7 mouse cellular contexts compared by ENCODE assay signal in genomic region chrX:50840847-50841560, GRCm38 (mm10). TPM values are rescaled to one million over a fixed set of nuclear protein-coding genes. Genes with fewer than 3 reads are reported as not detected.
DNase-seq lines count a peak whose midpoint lies in the region; ATAC-seq and TF ChIP-seq lines count a peak whose summit lies in the region.

Gene Stk26, plus strand, starts transcription at chrX:50841047.

- peaks cover 42% of the 10 kb centered on the region for H3K27me3 ChIP-seq in embryonic facial prominence, embryonic 10.5 days (replicated peaks; ENCODE audit: low read depth, poor library complexity, severe bottlenecking)
- H3K27me3 ChIP-seq in intestine, postnatal 0 days (replicated peaks; ENCODE audit: control insufficient read depth, insufficient read depth, low read length): no peaks in the 10 kb centered on the region
- H3K27me3 ChIP-seq in limb, embryonic 14.5 days (ENCODE audit: control insufficient read depth, insufficient read depth, low read length): no peaks in the 10 kb centered on the region
- H3K27me3 ChIP-seq in midbrain, embryonic 14.5 days (ENCODE audit: control insufficient read depth, insufficient read depth, low read length): peaks cover 7% of the 10 kb centered on the region
- no peaks in the 10 kb centered on the region for H3K27me3 ChIP-seq in spleen, adult 2 months (ENCODE audit: control insufficient read depth, insufficient read depth, low read length)

- peak within 1 kb of the TSS; percentile 66 for H3K4me3 ChIP-seq in embryonic facial prominence, embryonic 10.5 days
- H3K4me3 ChIP-seq in intestine, postnatal 0 days (ENCODE audit: low read depth, low read length): peak within 1 kb of the TSS; percentile 48
- peak within 1 kb of the TSS; percentile 54 for H3K4me3 ChIP-seq in limb, embryonic 14.5 days (replicated peaks; ENCODE audit: low read length)
- H3K4me3 ChIP-seq in midbrain, embryonic 14.5 days (replicated peaks; ENCODE audit: low read depth, low read length): peak within 1 kb of the TSS; percentile 40
- peak within 1 kb of the TSS; percentile 97 for H3K4me3 ChIP-seq in spleen, adult 2 months (ENCODE audit: extremely low read depth, insufficient read depth, insufficient read length)

- WGBS in embryonic facial prominence, embryonic 10.5 days: 17% methylated on average over 31 of the region's 31 CpGs
- 24% methylated on average over 31 of the region's 31 CpGs for WGBS in intestine, postnatal 0 days
- WGBS in limb, embryonic 14.5 days: 25% methylated on average over 27 of the region's 31 CpGs
- WGBS in midbrain, embryonic 14.5 days: 26% methylated on average over 31 of the region's 31 CpGs
- WGBS in spleen, adult 2 months: 25% methylated on average over 31 of the region's 31 CpGs

- peak within 1 kb of the TSS; percentile 26; the same call in 1 of the 2 replicates for H3K9ac ChIP-seq in intestine, postnatal 0 days (ENCODE audit: low read depth, low read length)
- peak within 1 kb of the TSS; percentile 65 for H3K9ac ChIP-seq in limb, embryonic 14.5 days (ENCODE audit: low read depth, low read length, severe bottlenecking)
- H3K9ac ChIP-seq in midbrain, embryonic 14.5 days (replicated peaks; ENCODE audit: low read length): no peak within 1 kb of the TSS; the same call in 1 of the 2 replicates

- no peaks in the 10 kb centered on the region for H3K4me1 ChIP-seq in embryonic facial prominence, embryonic 10.5 days
- no peaks in the 10 kb centered on the region for H3K4me1 ChIP-seq in intestine, postnatal 0 days (replicated peaks; ENCODE audit: control insufficient read depth, insufficient read depth, low read length)
- H3K4me1 ChIP-seq in limb, embryonic 14.5 days (ENCODE audit: control insufficient read depth, insufficient read depth, low read length): no peaks in the 10 kb centered on the region
- no peaks in the 10 kb centered on the region for H3K4me1 ChIP-seq in midbrain, embryonic 14.5 days (ENCODE audit: control insufficient read depth, insufficient read depth, low read length)
- peaks cover 1% of the 10 kb centered on the region for H3K4me1 ChIP-seq in spleen, adult 2 months (ENCODE audit: control insufficient read depth, insufficient read depth, insufficient read length)

- no peaks in the 10 kb centered on the region for H3K36me3 ChIP-seq in embryonic facial prominence, embryonic 10.5 days (replicated peaks)
- no peaks in the 10 kb centered on the region for H3K36me3 ChIP-seq in intestine, postnatal 0 days (ENCODE audit: control insufficient read depth, insufficient read depth)
- H3K36me3 ChIP-seq in limb, embryonic 14.5 days (ENCODE audit: control insufficient read depth, insufficient read depth, low read length): no peaks in the 10 kb centered on the region
- no peaks in the 10 kb centered on the region for H3K36me3 ChIP-seq in midbrain, embryonic 14.5 days (ENCODE audit: control insufficient read depth, insufficient read depth, low read length)
- H3K36me3 ChIP-seq in spleen, adult 2 months (ENCODE audit: control insufficient read depth, insufficient read depth, low read length): no peaks in the 10 kb centered on the region

- no peaks in the 10 kb centered on the region for H3K9me3 ChIP-seq in embryonic facial prominence, embryonic 10.5 days
- H3K9me3 ChIP-seq in intestine, postnatal 0 days (ENCODE audit: control insufficient read depth): no peaks in the 10 kb centered on the region
- H3K9me3 ChIP-seq in limb, embryonic 14.5 days (ENCODE audit: control insufficient read depth, low read length): no peaks in the 10 kb centered on the region
- H3K9me3 ChIP-seq in midbrain, embryonic 14.5 days (ENCODE audit: control insufficient read depth, low read length): no peaks in the 10 kb centered on the region

- 0 out of 2 replicates have a peak, but pooled peaks have one; percentile 16 for TF ChIP-seq POLR2A in limb, embryonic 14.5 days (IDR thresholded peaks at IDR 0.05; ENCODE audit: borderline replicate concordance, extremely low read depth, insufficient read depth, insufficient read length)
- peak; percentile 37; the same call in 1 of the 2 replicates for TF ChIP-seq POLR2A in spleen, adult 2 months (IDR thresholded peaks at IDR 0.05; ENCODE audit: low read depth, low read length)

- DNase-seq in adrenal gland, postnatal 25 days: peak; percentile 67
- peak; percentile 81 for DNase-seq in embryonic facial prominence, embryonic 10.5 days (ENCODE audit: low spot score)
- DNase-seq in heart, adult 11 months: peak; percentile 95
- peak; percentile 68 for DNase-seq in limb, embryonic 14.5 days (ENCODE audit: low spot score)
- DNase-seq in midbrain, embryonic 14.5 days: peak; percentile 51
- DNase-seq in spleen, adult 2 months (ENCODE audit: low read depth in 1 of 2, low spot score in 2 of 2): peak in 1 of 2 experiments; percentile 76

- H3K27ac ChIP-seq in embryonic facial prominence, embryonic 10.5 days (replicated peaks): peak within 1 kb of the TSS; percentile 83
- H3K27ac ChIP-seq in intestine, postnatal 0 days (ENCODE audit: low read depth, low read length): no peak within 1 kb of the TSS
- peak within 1 kb of the TSS; percentile 33; the same call in 1 of the 2 replicates for H3K27ac ChIP-seq in limb, embryonic 14.5 days (replicated peaks; ENCODE audit: low read depth, low read length)
- H3K27ac ChIP-seq in midbrain, embryonic 14.5 days (replicated peaks; ENCODE audit: low read depth, low read length): no peak within 1 kb of the TSS
- peak within 1 kb of the TSS; percentile 87 for H3K27ac ChIP-seq in spleen, adult 2 months (ENCODE audit: insufficient read depth, low read length)

- peak; percentile 91 for ATAC-seq in intestine, postnatal 0 days
- peak; percentile 92 for ATAC-seq in limb, embryonic 14.5 days (ENCODE audit: low FRiP score, low read depth)
- ATAC-seq in midbrain, embryonic 14.5 days (ENCODE audit: low FRiP score, low TSS enrichment): peak; percentile 63; the same call in 1 of the 2 replicates

- peak within 1 kb of the TSS; percentile 77 for H3K4me2 ChIP-seq in intestine, postnatal 0 days (replicated peaks; ENCODE audit: low read depth)
- peak within 1 kb of the TSS; percentile 54 for H3K4me2 ChIP-seq in limb, embryonic 14.5 days (replicated peaks; ENCODE audit: low read depth, low read length, severe bottlenecking)
- peak within 1 kb of the TSS; percentile 78 for H3K4me2 ChIP-seq in midbrain, embryonic 14.5 days (ENCODE audit: low read length)

- TF ChIP-seq CTCF in intestine, postnatal 0 days (IDR thresholded peaks at IDR 0.05; ENCODE audit: low read depth): peak; percentile 27; the same call in 1 of the 2 replicates
- TF ChIP-seq CTCF in spleen, adult 2 months (IDR thresholded peaks at IDR 0.05; ENCODE audit: extremely low read depth, insufficient read depth, insufficient read length, insufficient replicate concordance): 0 out of 2 replicates have a peak, but pooled peaks have one; percentile 3

RNA-seq across cellular contexts. Expression of gene Stk26, which starts in this region (rescaled TPM):
- total RNA-seq in adrenal gland, postnatal 25 days (2021): 2.2 and 2.3 TPM in 2 replicates
- polyA plus RNA-seq in embryonic facial prominence, embryonic 10.5 days (2016; fragmentation: Nextera tagmentation; extraction: Ambion mirVana): 18.9 and 19.1 TPM in 2 replicates
- 5.8 and 6.1 TPM in 2 replicates for polyA plus RNA-seq in intestine, postnatal 0 days (2015; fragmentation: Nextera tagmentation; extraction: Ambion mirVana)
- polyA plus RNA-seq in limb, embryonic 14.5 days (2012; rRNA removed): 46.3 and 47.4 TPM in 2 replicates
- 16.4 and 17.9 TPM in 2 replicates for polyA plus RNA-seq in limb, embryonic 14.5 days (2014; fragmentation: Nextera tagmentation; extraction: Ambion mirVana)
- 0.17 and 0.30 TPM in 2 replicates for polyA plus RNA-seq in midbrain, embryonic 14.5 days (2014; fragmentation: Nextera tagmentation; extraction: Ambion mirVana)
- 7.1 and 10.1 TPM in 2 replicates for polyA plus RNA-seq in spleen, adult 2 months (2012; rRNA removed)

Comparison
In these comparisons a context has a peak if more than half of its experiments do, and no peak if none do; other contexts are left out.
1. Peak in DNase-seq, ATAC-seq, H3K4me3 ChIP-seq and H3K4me2 ChIP-seq in midbrain, embryonic 14.5 days; RNA of the gene not detected or under 1 TPM.
2. H3K27ac ChIP-seq: peak in embryonic facial prominence, embryonic 10.5 days (single experiment), limb, embryonic 14.5 days (single experiment) and spleen, adult 2 months (single experiment); none in intestine, postnatal 0 days (single experiment) and midbrain, embryonic 14.5 days (single experiment).
3. H3K4me3 ChIP-seq: peak in every context shown above with its lines; median percentile 97 in spleen, adult 2 months; 66 in embryonic facial prominence, embryonic 10.5 days; 54 in limb, embryonic 14.5 days; 48 in intestine, postnatal 0 days; 40 in midbrain, embryonic 14.5 days.
4. Peak in every context shown above with its lines, with median percentiles within 50 percentile points of each other: ATAC-seq and H3K4me2 ChIP-seq.